Comparison of ENCODE assay signal across 8 mouse cellular contexts in genomic region chr16:14195427-14195826, GRCm38 (mm10). TPM values are rescaled to one million over a fixed set of nuclear protein-coding genes. Genes with fewer than 3 reads are reported as not detected.
DNase-seq lines count a peak whose midpoint lies in the region; ATAC-seq lines count a peak whose summit lies in the region.

No protein-coding gene starts in this region.

- ATAC-seq in forebrain, embryonic 15.5 days (replicated peaks): no peak

- H3K27ac ChIP-seq in forebrain, embryonic 15.5 days (replicated peaks): no peak overlapping the region

- H3K4me3 ChIP-seq in forebrain, embryonic 15.5 days: no peak overlapping the region

- intact Hi-C loops in left cerebral cortex, postnatal 14 days (cut with DNase I): no loop called here

- H3K36me3 ChIP-seq in forebrain, embryonic 15.5 days: peaks cover 6% of the 10 kb centered on the region

- no peaks in the 10 kb centered on the region for H3K9me3 ChIP-seq in forebrain, embryonic 15.5 days

- H3K27me3 ChIP-seq in forebrain, embryonic 15.5 days: no peaks in the 10 kb centered on the region

- H3K4me2 ChIP-seq in forebrain, embryonic 15.5 days (replicated peaks): no peak overlapping the region

- WGBS in forebrain, embryonic 15.5 days: 39% methylated on average over 1 of the region's 1 CpGs

- no peak overlapping the region for H3K9ac ChIP-seq in forebrain, embryonic 15.5 days (replicated peaks)

- no peaks in the 10 kb centered on the region for H3K4me1 ChIP-seq in forebrain, embryonic 15.5 days

- peak; percentile 42 for DNase-seq in ovary, postnatal 14 days (ENCODE audit: low spot score)
- DNase-seq in ovary, adult 18-20 months (ENCODE audit: low spot score): no peak
- DNase-seq in adipocyte (ENCODE audit: low spot score): peak; percentile 86
- DNase-seq in cerebellum, postnatal 25 days: peak; percentile 53 to 75
- peak; percentile 67 for DNase-seq in heart, postnatal 4 days
- peak; percentile 64 to 72 for DNase-seq in left cerebral cortex, postnatal 14 days (ENCODE audit: low spot score in 2 of 2)
- DNase-seq in retina, embryonic 14.5 days (ENCODE audit: low spot score): peak; percentile 76

RNA-seq across cellular contexts. Expression of gene Marf1, which starts 32.3 kb away (rescaled TPM):
- total RNA-seq in heart, postnatal 4 days (2021): 10 to 100 TPM; 24.7 to 24.8 TPM
- total RNA-seq in left cerebral cortex, postnatal 14 days (2021): 10 to 100 TPM; 59.3 to 64.8 TPM
- polyA plus RNA-seq in forebrain, embryonic 15.5 days (2015; fragmentation: Nextera tagmentation; extraction: Ambion mirVana): 17.0 and 18.9 TPM in 2 replicates

RNA-seq across cellular contexts. Expression of gene Nde1, which starts 32.4 kb away (rescaled TPM):
- total RNA-seq in heart, postnatal 4 days (2021): 10 to 100 TPM; 48.7 to 52.7 TPM
- total RNA-seq in left cerebral cortex, postnatal 14 days (2021): 10 to 100 TPM; 16.8 to 17.7 TPM
- 60.7 and 69.1 TPM in 2 replicates for polyA plus RNA-seq in forebrain, embryonic 15.5 days (2015; fragmentation: Nextera tagmentation; extraction: Ambion mirVana)
